Mouse (Mus musculus): ENCODE results near the gene Prok2. TPM values are rescaled to one million over a fixed set of nuclear protein-coding genes. Genes with fewer than 3 reads are reported as not detected.

Gene Prok2
- polyA plus RNA-seq, 1 experiment from 2014 or later, result 0.52 TPM

DNA sequence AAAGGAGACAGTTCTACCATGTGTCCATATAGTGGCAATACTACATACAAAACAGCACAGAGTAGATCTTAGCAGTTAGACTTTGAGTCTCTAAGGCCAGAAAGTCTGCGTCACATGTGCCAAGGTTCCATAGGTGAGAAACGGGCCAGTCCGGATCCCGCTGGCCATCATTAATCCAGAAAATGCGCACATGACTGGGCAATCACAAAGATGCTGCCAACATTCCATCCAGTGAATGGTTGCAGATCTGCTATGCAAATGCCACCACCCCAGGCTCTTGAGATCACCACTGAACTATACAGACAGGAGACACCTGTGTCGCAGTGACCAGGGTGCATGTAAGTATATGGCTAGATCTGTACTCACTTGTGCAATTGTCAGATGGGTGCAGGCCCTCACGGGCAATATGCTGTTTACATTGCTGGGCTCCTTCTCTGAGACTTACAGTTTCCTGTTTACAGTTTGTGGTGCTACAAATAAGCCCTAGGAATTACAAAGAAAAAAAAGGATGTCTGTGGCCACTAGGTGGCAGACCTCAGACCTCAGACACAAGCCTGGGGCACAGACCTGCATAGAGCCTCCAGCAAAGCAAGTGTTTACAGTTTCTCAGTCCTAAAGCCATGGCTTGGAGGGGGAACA is 55.6 kb downstream of the Prok2 start:
- no peak overlapping the region for H3K4me3 ChIP-seq (ENCODE audit: low read depth, low read length)
- H3K36me3 ChIP-seq (replicated peaks; ENCODE audit: insufficient read depth, low read length), result no peaks in the 10 kb centered on the region
- DNase-seq (peak; percentile 46), ATAC-seq (no peak)
- H3K27me3 ChIP-seq (ENCODE audit: insufficient read depth, low read length), result peaks cover 4% of the 10 kb centered on the region; the same call in 1 of the 2 replicates
- WGBS (ENCODE audit: insufficient replicate concordance), result 80% methylated on average over 7 of the region's 7 CpGs
- no peaks in the 10 kb centered on the region for H3K4me1 ChIP-seq (ENCODE audit: insufficient read depth)
- no peak overlapping the region for H3K4me2 ChIP-seq (ENCODE audit: low read depth, low read length)
- H3K9ac ChIP-seq (replicated peaks), result no peak overlapping the region
- TF ChIP-seq EP300 (IDR thresholded peaks at IDR 0.05; ENCODE audit: low read depth) (no peak), CTCF (IDR thresholded peaks at IDR 0.05; ENCODE audit: low read depth) (peak; percentile 77)
- no peak overlapping the region for H3K27ac ChIP-seq (ENCODE audit: low read depth)
- no peaks in the 10 kb centered on the region for H3K9me3 ChIP-seq (ENCODE audit: low read length)

GRCm38 (mm10) chr6:99669481-99670325 is 56.5 kb downstream of the Prok2 start:
- H3K27ac ChIP-seq (ENCODE audit: low read depth), result no peak overlapping the region
- no peak overlapping the region for H3K4me2 ChIP-seq (ENCODE audit: low read depth, low read length)
- H3K4me3 ChIP-seq (ENCODE audit: low read depth, low read length), result no peak overlapping the region
- peaks cover 4% of the 10 kb centered on the region; the same call in 1 of the 2 replicates for H3K27me3 ChIP-seq (ENCODE audit: insufficient read depth, low read length)
- no peaks in the 10 kb centered on the region for H3K4me1 ChIP-seq (ENCODE audit: insufficient read depth)
- 57% methylated on average over 5 of the region's 5 CpGs for WGBS (ENCODE audit: insufficient replicate concordance)
- no peak for TF ChIP-seq CTCF (IDR thresholded peaks at IDR 0.05; ENCODE audit: low read depth)
- TF ChIP-seq EP300 (IDR thresholded peaks at IDR 0.05; ENCODE audit: low read depth), result no peak
- no peak for DNase-seq
- no peaks in the 10 kb centered on the region for H3K36me3 ChIP-seq (replicated peaks; ENCODE audit: insufficient read depth, low read length)
- ATAC-seq, result no peak
- H3K9me3 ChIP-seq (ENCODE audit: low read length), result no peaks in the 10 kb centered on the region
- H3K9ac ChIP-seq (replicated peaks), result no peak overlapping the region

DNA sequence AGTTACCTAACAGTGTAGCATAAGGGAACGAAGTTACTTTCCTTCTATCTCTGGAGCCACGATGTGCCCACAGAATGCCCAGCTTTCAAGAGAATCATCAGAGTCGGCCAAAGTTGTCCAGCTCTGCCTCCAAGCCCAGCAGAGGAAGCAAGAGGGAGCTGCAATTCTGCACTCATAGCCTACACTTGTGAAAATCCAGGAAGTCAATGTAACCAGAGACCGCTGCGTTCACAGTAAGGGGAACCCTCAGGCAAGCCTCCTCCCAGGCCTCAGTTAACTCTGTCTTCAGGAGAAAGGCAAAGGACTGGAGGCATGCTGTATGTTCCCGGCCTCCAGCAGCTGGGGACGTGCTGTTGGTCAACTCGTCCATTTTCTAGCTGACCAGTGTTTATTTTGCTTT is 58.9 kb downstream of the Prok2 start:
- ATAC-seq (0 out of 2 replicates have a peak, but pooled peaks have one; percentile 8), DNase-seq (no peak)
- Histone ChIP-seq H3K4me3 (ENCODE audit: low read depth, low read length) (peak overlapping the region; percentile 67), H3K9me3 (ENCODE audit: low read length) (no peaks in the 10 kb centered on the region), H3K4me2 (ENCODE audit: low read depth, low read length) (peak overlapping the region; percentile 82), H3K9ac (replicated peaks) (peak overlapping the region; percentile 16; the same call in 1 of the 2 replicates), H3K4me1 (ENCODE audit: insufficient read depth) (no peaks in the 10 kb centered on the region), H3K27ac (ENCODE audit: low read depth) (peak overlapping the region; percentile 59; the same call in 1 of the 2 replicates), H3K36me3 (replicated peaks; ENCODE audit: insufficient read depth, low read length) (no peaks in the 10 kb centered on the region), H3K27me3 (ENCODE audit: insufficient read depth, low read length) (peaks cover 4% of the 10 kb centered on the region; the same call in 1 of the 2 replicates)
- WGBS (ENCODE audit: insufficient replicate concordance), result 19% methylated on average over 8 of the region's 8 CpGs
- TF ChIP-seq CTCF (IDR thresholded peaks at IDR 0.05; ENCODE audit: low read depth), result no peak
- TF ChIP-seq EP300 (IDR thresholded peaks at IDR 0.05; ENCODE audit: low read depth), result no peak

- H3K4me2 ChIP-seq (ENCODE audit: low read depth, low read length), result peak within 1 kb of the TSS; percentile 82
- TF ChIP-seq CTCF (IDR thresholded peaks at IDR 0.05; ENCODE audit: low read depth) (no peak), EP300 (IDR thresholded peaks at IDR 0.05; ENCODE audit: low read depth) (no peak)
- no peaks in the 10 kb centered on the region for H3K36me3 ChIP-seq (replicated peaks; ENCODE audit: insufficient read depth, low read length)
- ATAC-seq (peak; percentile 78), DNase-seq (peak; percentile 74)
- no peaks in the 10 kb centered on the region for H3K4me1 ChIP-seq (ENCODE audit: insufficient read depth)
- no peaks in the 10 kb centered on the region for H3K9me3 ChIP-seq (ENCODE audit: low read length)
- peaks cover 4% of the 10 kb centered on the region; the same call in 1 of the 2 replicates for H3K27me3 ChIP-seq (ENCODE audit: insufficient read depth, low read length)
- peak within 1 kb of the TSS; percentile 67 for H3K4me3 ChIP-seq (ENCODE audit: low read depth, low read length)
- WGBS (ENCODE audit: insufficient replicate concordance), result under 1% methylated on average over 60 of the region's 75 CpGs
- H3K9ac ChIP-seq (replicated peaks), result peak within 1 kb of the TSS; percentile 72
- peak within 1 kb of the TSS; percentile 59 for H3K27ac ChIP-seq (ENCODE audit: low read depth)
Measured at GRCm38 (mm10) chr6:99666318-99667171, 59.6 kb downstream of the Prok2 start, which contains the start of the genes Eif4e3 and Gm20696. Gene Eif4e3 (minus strand): TSS chr6:99666771. Gene Gm20696 (minus strand): TSS chr6:99666797.

GRCm38 (mm10) chr6:99665457-99666317 is 60.5 kb downstream of the Prok2 start:
- no peak for DNase-seq
- TF ChIP-seq CTCF (IDR thresholded peaks at IDR 0.05; ENCODE audit: low read depth) (no peak), EP300 (IDR thresholded peaks at IDR 0.05; ENCODE audit: low read depth) (no peak)
- Histone ChIP-seq H3K9ac (replicated peaks) (peak overlapping the region; percentile 72), H3K27ac (ENCODE audit: low read depth) (peak overlapping the region; percentile 59), H3K9me3 (ENCODE audit: low read length) (no peaks in the 10 kb centered on the region), H3K4me2 (ENCODE audit: low read depth, low read length) (peak overlapping the region; percentile 82), H3K4me1 (ENCODE audit: insufficient read depth) (no peaks in the 10 kb centered on the region), H3K27me3 (ENCODE audit: insufficient read depth, low read length) (peaks cover 4% of the 10 kb centered on the region; the same call in 1 of the 2 replicates), H3K4me3 (ENCODE audit: low read depth, low read length) (peak overlapping the region; percentile 67), H3K36me3 (replicated peaks; ENCODE audit: insufficient read depth, low read length) (no peaks in the 10 kb centered on the region)
- 18% methylated on average over 16 of the region's 16 CpGs for WGBS (ENCODE audit: insufficient replicate concordance)
- ATAC-seq, result no peak
